Mouse (Mus musculus): Measurements from ENCODE around the gene Tmem40. TPM values are rescaled to one million over a fixed set of nuclear protein-coding genes. Genes with fewer than 3 reads are reported as not detected.

The Tmem40 gene
- polyA plus RNA-seq, 2 experiments, result 8.0 to 13.1 TPM

DNA sequence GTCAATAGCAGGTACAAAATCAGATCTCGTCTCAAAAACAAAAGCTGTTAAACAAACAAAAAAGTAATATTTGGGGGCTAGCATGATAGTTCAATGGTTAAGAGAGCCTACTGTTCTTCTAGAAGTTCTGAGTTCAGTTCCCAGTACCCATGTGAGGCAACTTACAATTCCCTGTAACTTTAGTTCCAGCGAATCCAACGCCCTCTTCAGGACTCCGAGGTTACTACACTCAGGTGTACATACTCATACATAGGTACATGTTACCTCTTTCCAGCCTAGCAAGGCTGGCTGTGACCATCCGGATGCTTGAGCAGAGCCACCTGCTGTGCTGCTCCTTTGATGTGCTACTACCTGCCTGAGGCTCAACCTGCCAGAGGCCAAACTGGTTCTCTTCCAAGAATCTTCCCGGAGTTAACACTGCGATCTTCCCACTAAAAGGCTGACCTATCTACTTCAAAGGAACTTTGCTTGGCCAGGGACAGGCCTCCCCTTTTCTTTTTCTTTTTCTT is 65.4 kb downstream of the Tmem40 start:
- H3K27ac ChIP-seq (replicated peaks; ENCODE audit: low read depth, low read length), result no peak overlapping the region
- ATAC-seq (ENCODE audit: low FRiP score, low read depth) (no peak), DNase-seq (ENCODE audit: low spot score) (no peak)
- no peaks in the 10 kb centered on the region for H3K27me3 ChIP-seq (ENCODE audit: control insufficient read depth, insufficient read depth, low read length)
- H3K4me1 ChIP-seq (ENCODE audit: control insufficient read depth, insufficient read depth, low read length), result peaks cover 6% of the 10 kb centered on the region; the same call in 1 of the 2 replicates
- WGBS, result 80% methylated on average over 7 of the region's 7 CpGs
- H3K4me3 ChIP-seq (replicated peaks; ENCODE audit: low read length), result no peak overlapping the region
- H3K36me3 ChIP-seq (ENCODE audit: control insufficient read depth, insufficient read depth, low read length), result no peaks in the 10 kb centered on the region
- TF ChIP-seq POLR2A (IDR thresholded peaks at IDR 0.05; ENCODE audit: borderline replicate concordance, extremely low read depth, insufficient read depth, insufficient read length), result no peak
- no peak overlapping the region for H3K4me2 ChIP-seq (replicated peaks; ENCODE audit: low read depth, low read length, severe bottlenecking)
- H3K9ac ChIP-seq (ENCODE audit: low read depth, low read length, severe bottlenecking), result no peak overlapping the region
- no peaks in the 10 kb centered on the region for H3K9me3 ChIP-seq (ENCODE audit: control insufficient read depth, low read length)

DNA sequence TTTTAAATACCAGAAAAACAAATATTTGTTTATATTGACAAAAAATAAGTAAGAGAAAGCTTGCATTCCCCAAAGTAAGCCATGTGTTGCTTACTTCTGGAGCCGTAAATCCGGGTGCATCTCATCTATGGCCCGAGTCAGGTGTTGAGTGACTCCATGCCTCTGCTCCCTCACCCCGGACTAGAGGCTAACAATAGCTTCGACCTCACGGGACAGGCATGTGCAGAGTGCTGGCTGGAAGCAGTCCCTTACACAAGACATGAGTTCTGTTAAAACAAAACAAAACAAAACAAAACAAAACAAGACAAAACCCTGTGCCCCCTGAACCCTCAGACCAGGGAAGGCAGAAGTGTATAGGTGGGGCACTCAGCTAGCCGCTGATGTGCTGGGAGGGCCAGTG is 67.1 kb downstream of the Tmem40 start:
- DNase-seq (ENCODE audit: low spot score) (no peak), ATAC-seq (ENCODE audit: low FRiP score, low read depth) (0 out of 2 replicates have a peak, but pooled peaks have one; percentile 32)
- TF ChIP-seq POLR2A (IDR thresholded peaks at IDR 0.05; ENCODE audit: borderline replicate concordance, extremely low read depth, insufficient read depth, insufficient read length), result no peak
- Histone ChIP-seq H3K9me3 (ENCODE audit: control insufficient read depth, low read length) (no peaks in the 10 kb centered on the region; the same call in 1 of the 2 replicates), H3K4me2 (replicated peaks; ENCODE audit: low read depth, low read length, severe bottlenecking) (no peak overlapping the region), H3K27ac (replicated peaks; ENCODE audit: low read depth, low read length) (no peak overlapping the region), H3K36me3 (ENCODE audit: control insufficient read depth, insufficient read depth, low read length) (no peaks in the 10 kb centered on the region), H3K4me3 (replicated peaks; ENCODE audit: low read length) (no peak overlapping the region), H3K4me1 (ENCODE audit: control insufficient read depth, insufficient read depth, low read length) (peaks cover 6% of the 10 kb centered on the region; the same call in 1 of the 2 replicates), H3K27me3 (ENCODE audit: control insufficient read depth, insufficient read depth, low read length) (no peaks in the 10 kb centered on the region), H3K9ac (ENCODE audit: low read depth, low read length, severe bottlenecking) (no peak overlapping the region)
- 56% methylated on average over 7 of the region's 7 CpGs for WGBS

- WGBS, result 49% methylated on average over 9 of the region's 9 CpGs
- H3K4me3 ChIP-seq (replicated peaks; ENCODE audit: low read length), result no peak overlapping the region
- no peak for DNase-seq (ENCODE audit: low spot score)
- no peak overlapping the region for H3K4me2 ChIP-seq (replicated peaks; ENCODE audit: low read depth, low read length, severe bottlenecking)
- H3K27ac ChIP-seq (replicated peaks; ENCODE audit: low read depth, low read length), result no peak overlapping the region
- no peaks in the 10 kb centered on the region for H3K27me3 ChIP-seq (ENCODE audit: control insufficient read depth, insufficient read depth, low read length)
- no peak for TF ChIP-seq POLR2A (IDR thresholded peaks at IDR 0.05; ENCODE audit: borderline replicate concordance, extremely low read depth, insufficient read depth, insufficient read length)
- H3K9me3 ChIP-seq (ENCODE audit: control insufficient read depth, low read length), result no peaks in the 10 kb centered on the region; the same call in 1 of the 2 replicates
- no peaks in the 10 kb centered on the region for H3K36me3 ChIP-seq (ENCODE audit: control insufficient read depth, insufficient read depth, low read length)
- ATAC-seq (ENCODE audit: low FRiP score, low read depth), result peak; percentile 44; the same call in 1 of the 2 replicates
- H3K9ac ChIP-seq (ENCODE audit: low read depth, low read length, severe bottlenecking), result no peak overlapping the region
- H3K4me1 ChIP-seq (ENCODE audit: control insufficient read depth, insufficient read depth, low read length), result peaks cover 6% of the 10 kb centered on the region; the same call in 1 of the 2 replicates
Measured at GRCm38 (mm10) chr6:115694441-115694842, 67.8 kb downstream of the Tmem40 start.

- ATAC-seq (ENCODE audit: low FRiP score, low read depth) (no peak), DNase-seq (ENCODE audit: low spot score) (no peak)
- Histone ChIP-seq H3K4me2 (replicated peaks; ENCODE audit: low read depth, low read length, severe bottlenecking) (no peak overlapping the region), H3K4me1 (ENCODE audit: control insufficient read depth, insufficient read depth, low read length) (peaks cover 6% of the 10 kb centered on the region; the same call in 1 of the 2 replicates), H3K4me3 (replicated peaks; ENCODE audit: low read length) (no peak overlapping the region), H3K9me3 (ENCODE audit: control insufficient read depth, low read length) (no peaks in the 10 kb centered on the region; the same call in 1 of the 2 replicates), H3K36me3 (ENCODE audit: control insufficient read depth, insufficient read depth, low read length) (no peaks in the 10 kb centered on the region), H3K27me3 (ENCODE audit: control insufficient read depth, insufficient read depth, low read length) (no peaks in the 10 kb centered on the region), H3K27ac (replicated peaks; ENCODE audit: low read depth, low read length) (no peak overlapping the region), H3K9ac (ENCODE audit: low read depth, low read length, severe bottlenecking) (no peak overlapping the region)
- no peak for TF ChIP-seq POLR2A (IDR thresholded peaks at IDR 0.05; ENCODE audit: borderline replicate concordance, extremely low read depth, insufficient read depth, insufficient read length)
- WGBS, result 60% methylated on average over 5 of the region's 5 CpGs
Measured at GRCm38 (mm10) chr6:115692963-115693730, 69.1 kb downstream of the Tmem40 start.

DNA sequence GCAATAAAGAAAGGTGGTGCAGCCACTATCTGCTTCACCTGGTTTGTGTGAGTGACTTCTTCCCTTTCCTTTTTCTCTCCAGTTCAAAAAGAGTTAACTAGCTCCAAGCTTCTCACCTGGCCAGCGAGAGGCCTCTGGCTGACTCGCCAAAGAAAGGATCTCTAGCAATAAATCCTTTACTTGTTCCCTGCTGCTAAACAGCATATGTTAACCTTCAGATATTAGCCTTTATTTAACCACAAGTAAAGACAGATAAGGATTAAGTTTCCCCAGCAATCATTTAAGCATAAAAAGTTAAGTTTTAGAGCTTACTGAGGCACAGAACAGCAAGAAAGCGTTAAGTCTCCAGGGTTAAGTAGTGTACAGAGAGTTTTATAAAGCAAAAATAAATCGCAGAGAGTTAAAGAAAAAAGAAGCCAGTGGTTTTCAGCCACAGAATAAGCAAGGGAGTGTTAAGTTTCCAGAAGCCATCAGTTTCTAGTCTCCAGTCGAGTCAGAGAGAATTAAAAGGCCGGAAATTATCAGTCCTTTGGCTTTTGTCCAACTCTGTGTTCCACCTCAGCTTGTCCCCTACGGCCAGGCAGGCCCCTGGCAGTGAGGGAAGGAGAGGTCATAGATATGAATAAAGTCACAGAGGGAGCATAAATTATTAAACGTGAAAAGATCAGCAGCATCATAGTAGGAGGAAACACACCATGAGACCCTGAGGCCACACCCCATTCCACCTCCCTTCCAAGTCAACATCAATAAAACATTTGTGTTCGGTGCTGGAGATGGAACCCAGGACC is 69.9 kb downstream of the Tmem40 start:
- WGBS, result 43% methylated on average over 9 of the region's 9 CpGs
- Histone ChIP-seq H3K4me3 (replicated peaks; ENCODE audit: low read length) (no peak overlapping the region), H3K36me3 (ENCODE audit: control insufficient read depth, insufficient read depth, low read length) (no peaks in the 10 kb centered on the region), H3K27me3 (ENCODE audit: control insufficient read depth, insufficient read depth, low read length) (no peaks in the 10 kb centered on the region), H3K4me2 (replicated peaks; ENCODE audit: low read depth, low read length, severe bottlenecking) (no peak overlapping the region), H3K9ac (ENCODE audit: low read depth, low read length, severe bottlenecking) (no peak overlapping the region), H3K27ac (replicated peaks; ENCODE audit: low read depth, low read length) (no peak overlapping the region), H3K4me1 (ENCODE audit: control insufficient read depth, insufficient read depth, low read length) (peaks cover 6% of the 10 kb centered on the region; the same call in 1 of the 2 replicates), H3K9me3 (ENCODE audit: control insufficient read depth, low read length) (no peaks in the 10 kb centered on the region; the same call in 1 of the 2 replicates)
- DNase-seq (ENCODE audit: low spot score) (no peak), ATAC-seq (ENCODE audit: low FRiP score, low read depth) (no peak)
- no peak for TF ChIP-seq POLR2A (IDR thresholded peaks at IDR 0.05; ENCODE audit: borderline replicate concordance, extremely low read depth, insufficient read depth, insufficient read length)

Data from limb, embryonic 14.5 days (tissue).